Mouse (Mus musculus) heart, postnatal 0 days (tissue): ENCODE data around the gene Mis18bp1.

Experiments
- CTCF ChIP-seq: IDR thresholded peaks from 2 replicates; pipeline ENCODE4 v1.5.1; 2016; ENCODE audit warnings: antibody characterized with exemption, control low read depth, low read depth
- EP300 ChIP-seq: IDR thresholded peaks from 2 replicates; pipeline ENCODE4 v1.6.1; 2016; ENCODE audit warnings: antibody characterized with exemption, low read depth

GRCm38 (mm10) chr12:65206431-65206830, 34.0 kb upstream of the Mis18bp1 start:
- TF ChIP-seq CTCF (no peak), EP300 (no peak)
